Mouse (Mus musculus) cerebellum, adult 2 months (tissue): Measurements from ENCODE around the gene Slc9a2.

Experiments used
- CTCF ChIP-seq: fragments of 200-500 bp; IDR thresholded peaks from 2 replicates; pipeline ENCODE4 v1.5.1; 2011; ENCODE audit warnings: low read depth, mild to moderate bottlenecking, control low read depth, low read length, moderate library complexity, borderline replicate concordance; ENCODE audit not compliant: insufficient read depth
- POLR2A ChIP-seq: fragments of 200-500 bp; IDR thresholded peaks from 2 replicates; pipeline ENCODE4 v1.6.1; 2011; ENCODE audit warnings: low read length, control low read depth, borderline replicate concordance; ENCODE audit not compliant: insufficient read depth

DNA sequence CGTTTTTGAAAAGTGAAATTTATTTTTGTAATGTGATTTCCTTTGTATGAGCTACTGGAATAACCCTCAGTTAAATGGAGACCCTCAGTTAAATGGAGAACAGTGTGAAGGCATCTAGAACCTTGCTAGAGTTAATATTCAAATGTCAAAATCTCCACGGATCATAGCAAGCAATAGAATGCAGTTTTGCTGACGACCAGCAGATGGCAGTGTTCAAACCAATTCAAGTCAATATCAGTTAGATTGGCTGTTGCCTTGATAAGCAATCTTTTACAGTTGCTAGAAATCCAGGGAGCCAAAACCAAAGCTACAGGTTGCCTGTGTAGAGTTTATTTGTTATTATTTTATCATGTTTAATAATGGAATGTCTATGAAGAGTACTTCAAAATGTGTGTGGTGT, 122.4 kb downstream of the Slc9a2 start:
- TF ChIP-seq POLR2A (no peak), CTCF (0 out of 2 replicates have a peak, but pooled peaks have one; percentile 29)
